Mouse (Mus musculus): ENCODE data around the gene Polh.

DNA sequence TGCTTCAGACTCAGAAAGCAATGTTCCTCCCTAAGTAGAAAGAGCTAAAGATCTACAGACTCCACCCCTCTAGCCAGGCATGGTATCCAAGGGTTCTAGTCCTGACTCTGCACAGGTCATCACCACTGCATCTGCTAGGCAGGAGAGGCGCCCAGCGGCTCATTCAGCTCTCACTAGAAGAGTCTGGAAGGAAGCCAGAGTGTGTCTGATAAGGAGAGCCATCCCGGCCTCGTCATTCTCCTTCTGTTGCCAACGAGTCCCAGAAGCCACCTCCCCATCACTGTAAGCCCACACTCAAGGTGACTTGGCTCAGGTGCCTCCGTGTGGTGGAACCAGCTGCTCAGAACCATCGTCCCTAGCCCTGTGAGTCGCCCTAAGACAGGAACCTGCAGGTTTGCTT, 69.6 kb downstream of the Polh start:
- TF ChIP-seq CTCF (IDR thresholded peaks at IDR 0.05; ENCODE audit: low read depth) (no peak), EP300 (IDR thresholded peaks at IDR 0.05; ENCODE audit: low read depth) (no peak)

All from liver, postnatal 0 days (tissue).